Mouse (Mus musculus): Measurements from ENCODE around the gene Gm6408. TPM values are rescaled to one million over a fixed set of nuclear protein-coding genes. Genes with fewer than 3 reads are reported as not detected.
"Not testable (repeated sequence)": the region's sequence is repeated elsewhere in the genome, so short reads cannot be mapped to it uniquely, and the experiment has no call there.

The Gm6408 gene
- polyA plus RNA-seq, 1 experiment from 2014 or later = not detected

GRCm38 (mm10) chr5:146466663-146467062 lies 15.1 kb upstream of the Gm6408 start:
- Histone ChIP-seq H3K4me3 (no peak overlapping the region), H3K9me3 (replicated peaks) (no peaks in the 10 kb centered on the region), H3K4me2 (no peak overlapping the region), H3K27me3 (replicated peaks) (no peaks in the 10 kb centered on the region), H3K9ac (no peak overlapping the region), H3K27ac (ENCODE audit: poor library complexity, severe bottlenecking) (no peak overlapping the region), H3K36me3 (no peaks in the 10 kb centered on the region), H3K4me1 (replicated peaks) (no peaks in the 10 kb centered on the region)
- 89% methylated on average over 19 of the region's 19 CpGs for WGBS
- ATAC-seq (ENCODE audit: insufficient number of reproducible peaks, low FRiP score) = no peak

GRCm38 (mm10) chr5:146468311-146468710 lies 13.5 kb upstream of the Gm6408 start:
- Histone ChIP-seq H3K9me3 (replicated peaks) (no peaks in the 10 kb centered on the region), H3K4me1 (replicated peaks) (no peaks in the 10 kb centered on the region), H3K4me2 (no peak overlapping the region), H3K27ac (ENCODE audit: poor library complexity, severe bottlenecking) (no peak overlapping the region), H3K27me3 (replicated peaks) (0 out of 2 replicates have a peak, but pooled peaks cover 4% of the 10 kb centered on the region), H3K4me3 (no peak overlapping the region), H3K9ac (no peak overlapping the region), H3K36me3 (no peaks in the 10 kb centered on the region)
- no peak for ATAC-seq (ENCODE audit: insufficient number of reproducible peaks, low FRiP score)
- 88% methylated on average over 9 of the region's 9 CpGs for WGBS

GRCm38 (mm10) chr5:146470821-146471220 lies 10.9 kb upstream of the Gm6408 start:
- Histone ChIP-seq H3K4me2 (no peak overlapping the region), H3K4me3 (no peak overlapping the region), H3K9me3 (replicated peaks) (no peaks in the 10 kb centered on the region), H3K36me3 (no peaks in the 10 kb centered on the region), H3K9ac (no peak overlapping the region), H3K27ac (ENCODE audit: poor library complexity, severe bottlenecking) (no peak overlapping the region), H3K4me1 (replicated peaks) (no peaks in the 10 kb centered on the region), H3K27me3 (replicated peaks) (0 out of 2 replicates have a peak, but pooled peaks cover 4% of the 10 kb centered on the region)
- ATAC-seq (ENCODE audit: insufficient number of reproducible peaks, low FRiP score) = no peak
- WGBS = 86% methylated on average over 9 of the region's 9 CpGs

- Histone ChIP-seq H3K4me3 (no peak overlapping the region), H3K27ac (ENCODE audit: poor library complexity, severe bottlenecking) (no peak overlapping the region), H3K36me3 (no peaks in the 10 kb centered on the region), H3K4me1 (replicated peaks) (no peaks in the 10 kb centered on the region), H3K27me3 (replicated peaks) (0 out of 2 replicates have a peak, but pooled peaks cover 4% of the 10 kb centered on the region), H3K4me2 (no peak overlapping the region), H3K9ac (no peak overlapping the region), H3K9me3 (replicated peaks) (no peaks in the 10 kb centered on the region)
- WGBS = 75% methylated on average over 5 of the region's 5 CpGs
- no peak for ATAC-seq (ENCODE audit: insufficient number of reproducible peaks, low FRiP score)
Measured at GRCm38 (mm10) chr5:146471311-146471710, 10.5 kb upstream of the Gm6408 start.

GRCm38 (mm10) chr5:146471821-146472220 lies 9.9 kb upstream of the Gm6408 start:
- Histone ChIP-seq H3K27me3 (replicated peaks) (0 out of 2 replicates have a peak, but pooled peaks cover 4% of the 10 kb centered on the region), H3K27ac (ENCODE audit: poor library complexity, severe bottlenecking) (no peak overlapping the region), H3K9me3 (replicated peaks) (no peaks in the 10 kb centered on the region), H3K4me3 (no peak overlapping the region), H3K36me3 (no peaks in the 10 kb centered on the region), H3K9ac (no peak overlapping the region), H3K4me1 (replicated peaks) (no peaks in the 10 kb centered on the region), H3K4me2 (no peak overlapping the region)
- WGBS = 82% methylated on average over 12 of the region's 12 CpGs
- ATAC-seq (ENCODE audit: insufficient number of reproducible peaks, low FRiP score) = no peak

- ATAC-seq (ENCODE audit: insufficient number of reproducible peaks, low FRiP score); H3K4me2 ChIP-seq; H3K27ac ChIP-seq (ENCODE audit: poor library complexity, severe bottlenecking); H3K27me3 ChIP-seq (replicated peaks); H3K9me3 ChIP-seq (replicated peaks); H3K4me1 ChIP-seq (replicated peaks); H3K9ac ChIP-seq; H3K4me3 ChIP-seq; H3K36me3 ChIP-seq: not testable (repeated sequence)
- WGBS = 6% methylated on average over 4 of the region's 4 CpGs
Measured at GRCm38 (mm10) chr5:146479564-146479963, 2.2 kb upstream of the Gm6408 start.

GRCm38 (mm10) chr5:146488959-146489358 lies 7.2 kb downstream of the Gm6408 start:
- not testable (repeated sequence) for ATAC-seq (ENCODE audit: insufficient number of reproducible peaks, low FRiP score); H3K9ac ChIP-seq; H3K27ac ChIP-seq (ENCODE audit: poor library complexity, severe bottlenecking); H3K9me3 ChIP-seq (replicated peaks); H3K36me3 ChIP-seq; H3K4me3 ChIP-seq; H3K27me3 ChIP-seq (replicated peaks); H3K4me2 ChIP-seq; H3K4me1 ChIP-seq (replicated peaks)
- WGBS = 5% methylated on average over 3 of the region's 4 CpGs

GRCm38 (mm10) chr5:146491063-146491462 lies 9.3 kb downstream of the Gm6408 start, which contains the start of gene Gm6370:
Gm6370 (plus strand) TSS chr5:146491363.
- not testable (repeated sequence) for H3K9me3 ChIP-seq (replicated peaks); ATAC-seq (ENCODE audit: insufficient number of reproducible peaks, low FRiP score); H3K4me2 ChIP-seq; H3K4me1 ChIP-seq (replicated peaks); H3K27ac ChIP-seq (ENCODE audit: poor library complexity, severe bottlenecking); H3K4me3 ChIP-seq; H3K9ac ChIP-seq; H3K36me3 ChIP-seq; H3K27me3 ChIP-seq (replicated peaks)
- no CpG with 5 or more reads among the region's 5 CpGs for WGBS

GRCm38 (mm10) chr5:146502099-146502498 lies 20.3 kb downstream of the Gm6408 start, which contains the start of gene 4930449I24Rik:
4930449I24Rik (plus strand) TSS chr5:146502399.
- not testable (repeated sequence) for ATAC-seq (ENCODE audit: insufficient number of reproducible peaks, low FRiP score); H3K9me3 ChIP-seq (replicated peaks); H3K4me3 ChIP-seq; H3K4me1 ChIP-seq (replicated peaks); H3K4me2 ChIP-seq; H3K27me3 ChIP-seq (replicated peaks); H3K36me3 ChIP-seq; H3K9ac ChIP-seq; H3K27ac ChIP-seq (ENCODE audit: poor library complexity, severe bottlenecking)
- no CpG with 5 or more reads among the region's 5 CpGs for WGBS

- 94% methylated on average over 2 of the region's 5 CpGs for WGBS
- not testable (repeated sequence) for H3K4me1 ChIP-seq (replicated peaks); H3K4me3 ChIP-seq; H3K27me3 ChIP-seq (replicated peaks); H3K9ac ChIP-seq; H3K36me3 ChIP-seq; H3K4me2 ChIP-seq; ATAC-seq (ENCODE audit: insufficient number of reproducible peaks, low FRiP score); H3K27ac ChIP-seq (ENCODE audit: poor library complexity, severe bottlenecking); H3K9me3 ChIP-seq (replicated peaks)
Measured at GRCm38 (mm10) chr5:146513823-146514222, 32.1 kb downstream of the Gm6408 start, which contains the start of gene Gm3402. Gm3402 (plus strand) TSS chr5:146514123.

- not testable (repeated sequence) for H3K9ac ChIP-seq
- 92% methylated on average over 3 of the region's 3 CpGs for WGBS
Measured at GRCm38 (mm10) chr5:146525501-146525900, 43.7 kb downstream of the Gm6408 start, which contains the start of gene Gm3404. Gm3404 (plus strand) TSS chr5:146525801.

More at GRCm38 (mm10) chr5:146525501-146525900, 43.7 kb downstream of the Gm6408 start, which contains the start of gene Gm3404:
- H3K4me1 ChIP-seq (replicated peaks); H3K27me3 ChIP-seq (replicated peaks); H3K27ac ChIP-seq (ENCODE audit: poor library complexity, severe bottlenecking); ATAC-seq (ENCODE audit: insufficient number of reproducible peaks, low FRiP score); H3K4me2 ChIP-seq; H3K4me3 ChIP-seq; H3K9me3 ChIP-seq (replicated peaks); H3K36me3 ChIP-seq: not testable (repeated sequence)
